Mouse (Mus musculus) urinary bladder, postnatal 25 days (tissue): ENCODE data around the gene Rps28.
"Not testable (repeated sequence)": the region's sequence is repeated elsewhere in the genome, so short reads cannot be mapped to it uniquely, and the experiment has no call there.

Experiments
- DNase-seq: peaks from one replicate; pipeline ENCODE4 v3.0.0; 2022; ENCODE audit warnings: low spot score

Gene Rps28

GRCm38 (mm10) chr17:33824084-33824996 is at the start of gene Rps28, which contains the start of gene Ndufa7:
TSS of gene Rps28 (minus strand) at chr17:33824562.
TSS of gene Ndufa7 (plus strand) at chr17:33824572.
- DNase-seq = peak; percentile 98

- not testable (repeated sequence) for DNase-seq
Observed at GRCm38 (mm10) chr17:33873537-33873936, 49.2 kb upstream of the Rps28 start, which contains the start of gene Gm7029. TSS of gene Gm7029 (plus strand) at chr17:33873837.

- DNase-seq = peak; percentile 11
Observed at GRCm38 (mm10) chr17:33865330-33866030, 41.1 kb upstream of the Rps28 start.

- no peak for DNase-seq
Observed at GRCm38 (mm10) chr17:33857816-33858215, 33.5 kb upstream of the Rps28 start.

GRCm38 (mm10) chr17:33851331-33851730 is 27.0 kb upstream of the Rps28 start:
- no peak for DNase-seq

- DNase-seq = no peak
Observed at GRCm38 (mm10) chr17:33848139-33848538, 23.8 kb upstream of the Rps28 start.

GRCm38 (mm10) chr17:33844196-33844595 is 19.8 kb upstream of the Rps28 start:
- no peak for DNase-seq

GRCm38 (mm10) chr17:33842966-33843795 is 18.8 kb upstream of the Rps28 start, which contains the start of gene Cd320:
TSS of gene Cd320 (plus strand) at chr17:33843091.
- DNase-seq = peak; percentile 85

GRCm38 (mm10) chr17:33829561-33829960 is 5.2 kb upstream of the Rps28 start:
- no peak for DNase-seq

GRCm38 (mm10) chr17:33828892-33829291 is 4.5 kb upstream of the Rps28 start:
- DNase-seq = no peak

GRCm38 (mm10) chr17:33826850-33827249 is 2.5 kb upstream of the Rps28 start:
- DNase-seq = peak; percentile 63

- no peak for DNase-seq
Observed at GRCm38 (mm10) chr17:33825462-33825861, 1.1 kb upstream of the Rps28 start.

- DNase-seq = not testable (repeated sequence)
Observed at GRCm38 (mm10) chr17:33824997-33825330, 602 bp upstream of the Rps28 start.

GRCm38 (mm10) chr17:33823171-33823570 is 1.2 kb downstream of the Rps28 start:
- not testable (repeated sequence) for DNase-seq

GRCm38 (mm10) chr17:33822436-33822959 is 1.9 kb downstream of the Rps28 start:
- no peak for DNase-seq

- no peak for DNase-seq
Observed at GRCm38 (mm10) chr17:33817969-33818643, 6.3 kb downstream of the Rps28 start.

- DNase-seq = peak; percentile 76
Observed at GRCm38 (mm10) chr17:33817184-33817968, 7.0 kb downstream of the Rps28 start.

- DNase-seq = no peak
Observed at GRCm38 (mm10) chr17:33816612-33817011, 7.8 kb downstream of the Rps28 start.

- DNase-seq = no peak
Observed at GRCm38 (mm10) chr17:33815399-33815798, 9.0 kb downstream of the Rps28 start.

- DNase-seq = no peak
Observed at GRCm38 (mm10) chr17:33812990-33813389, 11.4 kb downstream of the Rps28 start.
